Mouse (Mus musculus) CD4-positive, CD25-positive, alpha-beta regulatory T cell, adult 9 weeks (primary cell): ENCODE measurements around the gene Olfr473. TPM values are rescaled to one million over a fixed set of nuclear protein-coding genes. Genes with fewer than 3 reads are reported as not detected.

Experiments used
- polyA plus RNA-seq: library from polyadenylated mRNA; unstranded; fragments of 100-300 nt; shearing (Covaris generic); gene quantifications from one replicate; pipeline ENCODE4 v1.2.1, GENCODE M21; 2017

Olfr473 gene
- polyA plus RNA-seq: not detected

DNA sequence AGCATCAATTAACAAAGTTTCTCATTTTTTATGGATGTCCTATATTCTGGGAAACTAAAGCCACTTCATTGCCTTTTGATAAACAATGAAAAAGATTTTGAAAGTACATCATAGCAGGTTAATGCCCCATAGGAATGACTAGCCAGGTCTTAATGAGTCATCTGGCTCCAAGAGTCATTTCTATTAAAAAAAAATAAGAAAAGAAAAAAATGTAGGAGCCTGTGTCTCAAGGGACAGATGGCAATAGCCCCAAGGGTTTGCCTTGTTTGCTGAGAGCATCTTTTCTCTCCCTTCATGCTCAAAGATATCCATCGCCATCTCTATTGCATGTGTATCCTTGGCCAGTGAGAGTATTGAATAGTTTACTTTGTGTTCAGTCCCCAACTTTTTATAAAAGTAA, at the start of gene Olfr473:
Olfr473 (plus strand) TSS at position 301 of the 400 bp plus-strand sequence.

DNA sequence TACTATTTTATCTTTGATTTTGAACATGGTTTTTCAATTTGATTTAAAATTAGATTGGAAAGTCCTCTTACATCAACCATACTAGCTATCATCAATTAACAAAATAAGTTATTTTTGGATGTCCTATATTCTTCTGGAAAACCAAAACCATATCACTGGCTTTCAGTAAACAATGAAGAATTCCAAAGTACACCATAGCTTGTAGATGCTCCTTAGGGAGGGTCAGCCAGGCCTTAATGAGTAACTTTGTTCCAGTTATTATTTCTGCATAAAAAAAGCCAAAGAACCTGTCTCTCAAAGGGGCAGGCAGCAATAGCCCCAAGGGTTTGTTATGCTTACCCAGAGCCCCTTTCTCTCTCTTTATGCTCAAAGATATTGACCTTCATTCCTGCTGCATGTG, 32.6 kb upstream of the Olfr473 start, which contains the start of gene Olfr472:
Olfr472 (plus strand) TSS at position 301 of the 400 bp plus-strand sequence.

DNA sequence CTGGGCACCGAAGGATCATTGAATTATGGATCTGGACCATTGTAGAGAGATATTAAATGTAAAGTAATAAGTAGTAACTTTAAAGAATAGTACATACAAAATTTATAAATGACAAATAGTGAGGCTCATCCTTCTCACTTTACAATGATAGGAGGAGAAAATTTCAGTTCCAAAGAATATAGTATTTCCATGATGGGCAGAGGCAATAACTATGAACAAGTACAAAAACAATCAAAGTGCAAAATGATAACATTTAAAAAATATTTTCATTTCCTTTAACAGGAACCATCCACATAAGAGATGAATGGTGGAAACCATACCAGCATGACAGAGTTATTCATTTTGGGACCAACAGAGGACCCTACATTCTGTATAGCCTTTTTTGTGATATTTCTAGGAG, 24.1 kb downstream of the Olfr473 start, which contains the start of gene Olfr474:
Olfr474 (plus strand) TSS at position 301 of the 400 bp plus-strand sequence.

DNA sequence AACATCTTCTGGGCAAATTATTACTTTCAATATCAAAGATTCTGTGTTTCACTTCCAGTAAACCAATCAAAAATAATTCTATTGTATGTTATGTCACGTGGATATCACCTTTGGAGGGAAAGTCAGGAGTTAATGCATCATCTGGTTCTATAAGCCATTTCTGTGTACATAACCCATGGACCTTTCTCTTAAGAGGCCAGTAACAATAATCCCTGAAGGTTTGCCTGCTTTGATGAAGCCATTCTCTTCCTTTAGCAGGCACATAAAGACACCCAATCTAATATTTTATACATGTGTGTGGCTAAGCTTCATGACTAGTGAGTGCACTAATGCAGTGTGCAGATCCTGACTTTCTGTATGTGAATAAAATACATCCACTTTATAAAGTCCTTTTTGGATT, 34.3 kb downstream of the Olfr473 start, which contains the start of gene Olfr476:
Olfr476 (plus strand) TSS at position 301 of the 400 bp plus-strand sequence.

Other genes with a start within 250 kb of the Olfr473 start
- gene Cyb5r2, start 172.4 kb upstream of the Olfr473 start, polyA plus RNA-seq: not detected
- gene Ovch2, start 129.2 kb upstream of the Olfr473 start, polyA plus RNA-seq: not detected
- not detected for gene Olfr467, start 118.2 kb upstream of the Olfr473 start, polyA plus RNA-seq
- gene Olfr469, start 104.9 kb upstream of the Olfr473 start, polyA plus RNA-seq: not detected
- gene Olfr470, start 83.0 kb upstream of the Olfr473 start, polyA plus RNA-seq: not detected
- gene Olfr472, start 32.5 kb upstream of the Olfr473 start, polyA plus RNA-seq: not detected
- not detected for gene Olfr474, start 24.2 kb downstream of the Olfr473 start, polyA plus RNA-seq
- not detected for gene Olfr476, start 34.4 kb downstream of the Olfr473 start, polyA plus RNA-seq
- not detected for gene Olfr477, start 56.2 kb downstream of the Olfr473 start, polyA plus RNA-seq
- gene Olfr478, start 103.5 kb downstream of the Olfr473 start, polyA plus RNA-seq: not detected
- not detected for gene Olfr479, start 120.2 kb downstream of the Olfr473 start, polyA plus RNA-seq
- not detected for gene Olfr480, start 136.9 kb downstream of the Olfr473 start, polyA plus RNA-seq
- 0.06 TPM for gene Olfr481, start 149.4 kb downstream of the Olfr473 start, polyA plus RNA-seq
- gene Olfr482, start 167.1 kb downstream of the Olfr473 start, polyA plus RNA-seq: 0.12 TPM
- gene Olfr483, start 170.4 kb downstream of the Olfr473 start, polyA plus RNA-seq: not detected
- 0.10 TPM for gene Olfr484, start 197.0 kb downstream of the Olfr473 start, polyA plus RNA-seq
- not detected for gene Olfr485, start 229.4 kb downstream of the Olfr473 start, polyA plus RNA-seq
- not detected for gene Olfr486, start 242.3 kb downstream of the Olfr473 start, polyA plus RNA-seq